Mouse (Mus musculus) MEL (cell line): ENCODE data around the gene Cct7. TPM values are rescaled to one million over a fixed set of nuclear protein-coding genes. Genes with fewer than 3 reads are reported as not detected.

ENCODE experiments used
- DNase-seq: peaks from one replicate; pipeline ENCODE4 v3.0.0; 2011; ENCODE audit warnings: low read depth, low spot score
- H3K27ac ChIP-seq: 2 replicates; pipeline ENCODE4 v1.5.1; 2012; ENCODE audit warnings: low read depth, mild to moderate bottlenecking, control low read depth, low read length, moderate library complexity; ENCODE audit not compliant: control insufficient read depth
- H3K27me3 ChIP-seq, 2 experiments: fragments of 150-350 bp in 1 of 2; sonication (generic) in 1 of 2; 2 replicates each; pipeline ENCODE4 v1.6.1; 2012; ENCODE audit warnings: low read length in 2 of 2, mild to moderate bottlenecking in 2 of 2, improper control_type of control experiment in 1 of 2, moderate library complexity in 1 of 2; ENCODE audit not compliant: insufficient read depth in 2 of 2, control insufficient read depth in 1 of 2
- H3K36me3 ChIP-seq, 2 experiments: 2 replicates each; pipeline ENCODE4 v1.6.1; 2012 to 2014; ENCODE audit warnings: low read length in 2 of 2, improper control_type of control experiment in 1 of 2, inconsistent platforms in 1 of 2, mild to moderate bottlenecking in 1 of 2; ENCODE audit not compliant: insufficient read depth in 2 of 2, control insufficient read depth in 1 of 2
- H3K4me1 ChIP-seq, 2 experiments: fragments of 150-350 bp in 1 of 2; sonication (generic) in 1 of 2; 2 replicates each; pipeline ENCODE4 v1.6.1; 2012; ENCODE audit warnings: low read length in 2 of 2, improper control_type of control experiment in 1 of 2, mild to moderate bottlenecking in 1 of 2; ENCODE audit not compliant: insufficient read depth in 2 of 2, control insufficient read depth in 1 of 2
- H3K4me3 ChIP-seq, 2 experiments: fragments of 150-350 bp in 1 of 2; sonication (generic) in 1 of 2; 2 replicates each; pipeline ENCODE4 v1.5.1; 2012; ENCODE audit warnings: low read depth in 2 of 2, low read length in 2 of 2, mild to moderate bottlenecking in 2 of 2, moderate library complexity in 2 of 2, control low read depth in 1 of 2, improper control_type of control experiment in 1 of 2; ENCODE audit not compliant: control insufficient read depth in 1 of 2, insufficient read depth in 1 of 2
- H3K79me2 ChIP-seq: 2 replicates; pipeline ENCODE4 v1.6.1; 2012; ENCODE audit warnings: mild to moderate bottlenecking, low read length, moderate library complexity; ENCODE audit not compliant: control insufficient read depth, poor library complexity, insufficient read depth
- H3K9ac ChIP-seq: 2 replicates; pipeline ENCODE4 v1.6.1; 2012; ENCODE audit warnings: low read depth, mild to moderate bottlenecking, control low read depth, low read length, moderate library complexity; ENCODE audit not compliant: control insufficient read depth, poor library complexity, severe bottlenecking
- H3K9me3 ChIP-seq: fragments of 150-350 bp; sonication (generic); replicated peaks from 2 replicates; pipeline ENCODE4 v1.6.1; 2012; ENCODE audit warnings: mild to moderate bottlenecking, low read length, improper control_type of control experiment, moderate library complexity; ENCODE audit not compliant: insufficient read depth
- ELF1 ChIP-seq: IDR thresholded peaks from 2 replicates; pipeline ENCODE4 v1.6.1; 2014; ENCODE audit warnings: low read depth, mild to moderate bottlenecking, inconsistent platforms, low read length, improper control_type of control experiment, moderate library complexity
- EP300 ChIP-seq, 2 experiments: IDR thresholded peaks; 2 replicates each; pipeline ENCODE4 v1.6.1; 2011; ENCODE audit warnings: improper control_type of control experiment in 2 of 2, low read length in 2 of 2, low read depth in 1 of 2, mild to moderate bottlenecking in 1 of 2
- GABPA ChIP-seq: IDR thresholded peaks from 2 replicates; pipeline ENCODE4 v1.6.1; 2012; ENCODE audit warnings: low read depth, mild to moderate bottlenecking, inconsistent platforms, low read length, improper control_type of control experiment, moderate library complexity
- HCFC1 ChIP-seq: IDR thresholded peaks from 2 replicates; pipeline ENCODE4 v1.6.1; 2012; ENCODE audit warnings: low read depth, mild to moderate bottlenecking, inconsistent platforms, low read length, improper control_type of control experiment, moderate library complexity
- JUND ChIP-seq: IDR thresholded peaks from 2 replicates; pipeline ENCODE4 v1.6.1; 2011; ENCODE audit warnings: low read depth, mild to moderate bottlenecking, improper control_type of control experiment, low read length
- MAZ ChIP-seq: IDR thresholded peaks from 2 replicates; pipeline ENCODE4 v1.6.1; 2012; ENCODE audit warnings: low read depth, mild to moderate bottlenecking, inconsistent platforms, low read length, improper control_type of control experiment
- MEF2A ChIP-seq: IDR thresholded peaks from 2 replicates; pipeline ENCODE4 v1.6.1; 2014; ENCODE audit warnings: low read depth, mild to moderate bottlenecking, inconsistent platforms, low read length, improper control_type of control experiment; ENCODE audit not compliant: poor library complexity, insufficient replicate concordance, severe bottlenecking; ENCODE audit errors: extremely low read depth
- MYB ChIP-seq: IDR thresholded peaks from 2 replicates; pipeline ENCODE4 v1.6.1; 2011; ENCODE audit warnings: mild to moderate bottlenecking, low read depth, low read length, improper control_type of control experiment
- NELFE ChIP-seq: IDR thresholded peaks from 2 replicates; pipeline ENCODE4 v1.6.1; 2011; ENCODE audit warnings: low read depth, low read length, improper control_type of control experiment
- POLR2A ChIP-seq, 2 experiments: IDR thresholded peaks; 2 replicates each; pipeline ENCODE4 v1.6.1; 2011 to 2012; ENCODE audit warnings: low read length in 2 of 2, mild to moderate bottlenecking in 2 of 2, control low read depth in 1 of 2, improper control_type of control experiment in 1 of 2, low read depth in 1 of 2, moderate library complexity in 1 of 2; ENCODE audit not compliant: control insufficient read depth in 1 of 2, insufficient read depth in 1 of 2, poor library complexity in 1 of 2
- POLR2AphosphoS2 ChIP-seq: IDR thresholded peaks from 2 replicates; pipeline ENCODE4 v1.6.1; 2011; ENCODE audit warnings: low read length, improper control_type of control experiment
- POLR2AphosphoS5 ChIP-seq: IDR thresholded peaks from 2 replicates; pipeline ENCODE4 v1.6.1; 2012; ENCODE audit warnings: low read depth, borderline replicate concordance, mild to moderate bottlenecking, inconsistent platforms, low read length, moderate library complexity, mixed read lengths
- RCOR1 ChIP-seq: IDR thresholded peaks from 2 replicates; pipeline ENCODE4 v1.6.1; 2012; ENCODE audit warnings: low read depth, mild to moderate bottlenecking, inconsistent platforms, low read length, improper control_type of control experiment
- SIN3A ChIP-seq: IDR thresholded peaks from 2 replicates; pipeline ENCODE4 v1.6.1; 2012; ENCODE audit warnings: low read length, improper control_type of control experiment, inconsistent platforms
- TBP ChIP-seq: IDR thresholded peaks from 2 replicates; pipeline ENCODE4 v1.8.0; 2011; ENCODE audit warnings: low read depth, low read length, improper control_type of control experiment
- USF2 ChIP-seq, 2 experiments: IDR thresholded peaks; 2 replicates each; pipeline ENCODE4 v1.6.1; 2011 to 2012; ENCODE audit warnings: improper control_type of control experiment in 2 of 2, low read length in 2 of 2, borderline replicate concordance in 1 of 2, inconsistent platforms in 1 of 2, low read depth in 1 of 2, mild to moderate bottlenecking in 1 of 2; ENCODE audit not compliant: insufficient read depth in 1 of 2
- ZC3H11A ChIP-seq: IDR thresholded peaks from 2 replicates; pipeline ENCODE4 v1.6.1; 2012; ENCODE audit warnings: low read depth, mild to moderate bottlenecking, inconsistent platforms, low read length, improper control_type of control experiment
- ZKSCAN1 ChIP-seq: IDR thresholded peaks from 2 replicates; pipeline ENCODE4 v1.6.1; 2012; ENCODE audit warnings: low read depth, mild to moderate bottlenecking, inconsistent platforms, low read length, improper control_type of control experiment, moderate library complexity
- polyA plus RNA-seq, 2 experiments: library from polyadenylated mRNA; stranded (reverse) in 1 of 2; unstranded in 1 of 2; fragments of >175 nt in 1 of 2; fragments of >200 nt in 1 of 2; gene quantifications; 2 replicates each; pipeline versions ENCODE4 v1.2.1 to v1.2.4; 2012; ENCODE audit warnings: low replicate concordance in 2 of 2, low read depth in 1 of 2; ENCODE audit not compliant: insufficient read length in 2 of 2, insufficient read depth in 1 of 2, missing spikeins in 1 of 2
- total RNA-seq: library from RNA; depleted of rRNA; stranded (reverse); fragments of 300-350 nt; gene quantifications from 2 replicates; pipeline ENCODE4 v1.2.3, GENCODE M21; 2012

Cct7 gene
- total and polyA plus RNA-seq, 3 experiments, result 222 to 660 (median 660) TPM

DNA sequence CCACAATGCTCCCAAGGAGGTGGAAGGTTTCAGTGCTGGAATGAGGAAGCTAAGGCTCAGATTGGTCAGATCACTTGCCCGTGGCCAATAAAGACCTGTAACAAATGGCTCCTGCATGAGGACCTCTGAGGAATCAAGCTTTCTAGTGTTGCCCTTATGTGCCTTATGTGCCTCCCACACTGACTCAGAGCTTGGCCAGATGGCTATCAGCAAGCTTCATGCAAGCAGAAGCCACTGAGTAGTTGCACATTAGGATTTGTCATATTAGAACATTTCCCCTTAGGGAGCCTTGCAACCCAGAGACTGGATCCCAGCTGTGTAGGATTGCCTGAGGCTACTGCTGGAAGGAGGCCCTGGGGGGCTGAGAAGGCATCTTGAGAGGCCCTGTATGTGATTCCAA, 49.1 kb downstream of the Cct7 start:
- Histone ChIP-seq H3K27ac (no peak overlapping the region), H3K79me2 (no peaks in the 10 kb centered on the region), H3K36me3 (no peaks in the 10 kb centered on the region), H3K4me1 (no peaks in the 10 kb centered on the region), H3K4me3 (no peak overlapping the region), H3K27me3 (peaks cover 0 to 3% of the 10 kb centered on the region in 2 experiments; a peak in 1 of 4 replicates), H3K9ac (no peak overlapping the region)
- DNase-seq, result no peak
- TF ChIP-seq SIN3A, result no peak
- no peak for TF ChIP-seq ZKSCAN1
- TF ChIP-seq, all 39 proteins: peak for 0
- H3K9me3 ChIP-seq, result no peaks in the 10 kb centered on the region

DNA sequence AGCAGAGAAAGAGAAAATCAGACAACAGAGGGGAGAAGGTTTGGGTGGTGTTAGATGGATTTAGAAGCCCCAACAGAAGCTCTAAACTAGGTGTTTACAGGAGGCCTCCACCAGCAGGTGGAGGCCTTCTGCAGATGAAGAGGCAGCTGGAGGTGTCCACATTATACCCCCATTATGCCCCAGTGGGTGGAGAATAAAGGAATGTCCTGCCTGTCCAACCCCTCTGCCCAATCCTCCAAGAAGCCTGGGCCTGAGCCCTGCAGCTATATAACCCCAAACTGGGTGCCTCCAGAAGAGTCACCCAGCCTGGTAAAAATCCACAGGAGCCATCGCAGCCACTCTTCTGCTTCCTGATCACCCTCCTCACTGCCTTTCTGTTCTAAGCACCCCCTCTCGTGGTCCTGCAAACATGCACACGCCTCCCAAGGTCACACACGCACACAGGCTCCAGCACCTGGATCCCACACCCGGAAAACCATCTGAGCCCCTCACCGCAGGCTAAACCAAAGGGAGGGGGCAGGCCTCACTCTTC, 50.3 kb downstream of the Cct7 start:
- Histone ChIP-seq H3K36me3 (no peaks in the 10 kb centered on the region), H3K9me3 (no peaks in the 10 kb centered on the region), H3K27ac (no peak overlapping the region), H3K27me3 (no peaks in the 10 kb centered on the region; a peak in 1 of 4 replicates), H3K79me2 (no peaks in the 10 kb centered on the region), H3K4me3 (no peak overlapping the region), H3K9ac (no peak overlapping the region), H3K4me1 (no peaks in the 10 kb centered on the region)
- DNase-seq, result no peak
- TF ChIP-seq HCFC1 (no peak), POLR2AphosphoS5 (no peak)

DNA sequence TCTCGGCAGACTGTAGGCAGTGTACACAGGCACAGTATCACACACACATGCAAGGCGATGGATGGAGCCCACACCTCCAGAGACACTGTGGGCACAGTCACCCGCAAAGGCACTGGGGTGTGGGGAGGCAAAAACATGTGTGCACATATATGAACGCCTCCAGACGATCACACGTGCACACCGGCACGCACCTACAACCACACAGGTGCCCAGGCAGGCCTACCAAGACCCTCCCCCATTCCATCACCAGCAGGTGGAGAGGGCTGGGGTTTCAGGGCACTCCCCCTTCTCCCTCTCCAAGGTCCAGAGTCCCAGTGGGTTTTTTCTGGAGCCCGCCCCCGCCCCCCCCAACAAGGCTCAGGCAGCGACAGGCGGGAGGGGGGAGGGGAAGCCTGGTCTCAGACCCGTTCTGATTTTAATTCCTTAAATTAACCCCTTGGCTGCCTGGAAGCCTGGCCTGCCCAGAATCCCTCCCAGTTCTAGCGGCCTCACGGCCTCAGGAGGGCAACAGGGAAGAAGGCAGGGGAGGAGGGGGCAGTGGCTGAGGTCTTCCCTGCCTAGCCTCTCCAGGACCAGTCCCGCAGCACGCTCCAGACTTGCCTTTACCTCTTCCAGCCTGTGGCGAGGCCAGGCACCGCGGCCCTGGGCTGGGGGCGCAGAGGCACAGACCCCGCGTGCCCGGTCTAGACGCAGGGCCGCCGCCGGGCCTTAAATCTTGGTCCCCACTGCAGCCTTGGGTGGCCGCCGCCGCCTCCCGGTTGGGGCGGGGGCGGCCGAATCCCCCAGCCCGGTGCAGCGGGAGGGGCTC, 51.0 kb downstream of the Cct7 start:
- DNase-seq, result no peak
- Histone ChIP-seq H3K4me3 (no peak overlapping the region), H3K9ac (no peak overlapping the region)

DNA sequence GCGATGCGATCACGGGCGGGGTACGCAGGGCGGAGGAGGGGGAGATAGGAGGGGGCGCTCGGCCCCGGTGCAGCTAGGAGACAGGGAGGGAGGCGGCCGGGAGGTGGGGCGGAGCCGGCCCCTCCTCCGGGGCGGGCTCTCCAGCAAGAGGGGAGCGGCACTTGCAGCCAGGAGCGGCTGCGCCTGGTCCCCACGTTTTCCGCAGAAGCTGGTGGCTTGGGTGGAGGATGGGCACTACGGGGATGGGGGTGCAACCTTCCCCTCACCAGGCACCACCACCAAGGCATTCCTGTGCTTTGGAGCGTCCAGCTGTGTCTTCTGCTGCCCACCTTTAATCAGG, 51.6 kb downstream of the Cct7 start, which contains the start of gene Fbxo41:
Gene Fbxo41 (minus strand): TSS at position 84 of the 340 bp plus-strand sequence.
- Histone ChIP-seq H3K4me3 (no peak within 1 kb of the TSS), H3K79me2 (no peaks in the 10 kb centered on the region), H3K9me3 (no peaks in the 10 kb centered on the region), H3K4me1 (no peaks in the 10 kb centered on the region), H3K27ac (no peak within 1 kb of the TSS), H3K9ac (no peak within 1 kb of the TSS), H3K27me3 (no peaks in the 10 kb centered on the region), H3K36me3 (no peaks in the 10 kb centered on the region)
- no peak for TF ChIP-seq ELF1
- TF ChIP-seq USF2 (IDR thresholded peaks at IDR 0.05; ENCODE audit: borderline replicate concordance in 1 of 2, insufficient read depth in 1 of 2, low read depth in 1 of 2, low read length in 2 of 2), result no peak
- no peak for TF ChIP-seq EP300 (IDR thresholded peaks at IDR 0.05; ENCODE audit: low read depth in 1 of 2, low read length in 2 of 2)
- TF ChIP-seq GABPA, result no peak
- TF ChIP-seq RCOR1, result no peak
- no peak for TF ChIP-seq ZKSCAN1
- TF ChIP-seq POLR2A (IDR thresholded peaks at IDR 0.05; ENCODE audit: control insufficient read depth in 1 of 2, insufficient read depth in 1 of 2, low read depth in 1 of 2, low read length in 2 of 2, poor library complexity in 1 of 2), result no peak
- TF ChIP-seq JUND, result no peak
- no peak for TF ChIP-seq MAZ
- TF ChIP-seq NELFE, result no peak
- TF ChIP-seq POLR2AphosphoS2, result no peak
- TF ChIP-seq, all 39 proteins: peak for 0
- DNase-seq, result no peak

More for the DNA sequence above, 51.0 kb downstream of the Cct7 start:
- H3K79me2 ChIP-seq, result no peaks in the 10 kb centered on the region
- no peaks in the 10 kb centered on the region for H3K9me3 ChIP-seq
- no peak for TF ChIP-seq ZC3H11A
- TF ChIP-seq HCFC1, result no peak
- TF ChIP-seq MEF2A, result no peak
- no peak for TF ChIP-seq TBP
- no peak for TF ChIP-seq MYB
- H3K4me1 ChIP-seq, result no peaks in the 10 kb centered on the region
- H3K27me3 ChIP-seq, result no peaks in the 10 kb centered on the region
- no peaks in the 10 kb centered on the region for H3K36me3 ChIP-seq
- H3K27ac ChIP-seq, result no peak overlapping the region
